Mouse (Mus musculus) ES-Bruce4 (cell line): Measurements from ENCODE around the gene A2m.

Experiments
- CTCF ChIP-seq: IDR thresholded peaks from one replicate; pipeline ENCODE4 v1.8.1; 2011; ENCODE audit warnings: low read depth, low read length
- EP300 ChIP-seq: IDR thresholded peaks from 2 replicates; pipeline ENCODE4 v1.6.1; 2011; ENCODE audit warnings: low read depth, low read length; ENCODE audit not compliant: insufficient read depth
- POLR2A ChIP-seq: IDR thresholded peaks from one replicate; pipeline ENCODE4 v1.8.1; 2011; ENCODE audit warnings: low read length; ENCODE audit not compliant: insufficient read depth

DNA sequence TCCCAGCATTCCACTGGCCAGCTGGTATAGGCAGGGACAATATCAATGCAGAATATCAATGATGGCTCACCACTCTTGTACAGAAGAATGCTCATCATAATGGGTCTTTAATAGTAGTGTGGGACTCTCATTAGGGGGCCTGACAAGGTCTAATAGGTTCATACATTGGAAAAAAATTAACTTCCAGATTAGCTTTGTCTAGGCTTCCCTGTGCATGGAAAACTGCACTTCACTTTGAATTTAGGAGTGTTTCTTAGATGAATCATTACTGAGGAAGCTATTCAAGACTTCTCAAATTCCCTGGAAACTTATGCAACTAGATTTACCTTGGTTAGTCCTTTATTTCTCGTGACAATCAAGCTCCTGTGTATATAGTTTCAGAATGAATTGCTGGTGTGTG, 45.0 kb upstream of the A2m start:
- TF ChIP-seq CTCF (no peak), POLR2A (no peak), EP300 (no peak)
